Mouse (Mus musculus) lung, adult 2 months (tissue): ENCODE measurements around the gene Dusp15. TPM values are rescaled to one million over a fixed set of nuclear protein-coding genes. Genes with fewer than 3 reads are reported as not detected.

ENCODE experiments used
- DNase-seq: peaks from one replicate; pipeline ENCODE4 v3.0.0; 2022
- H3K4me1 ChIP-seq: fragments of 200-500 bp; 2 replicates; pipeline ENCODE4 v1.6.1; 2011; ENCODE audit warnings: low read length; ENCODE audit not compliant: control insufficient read depth, insufficient read depth
- H3K4me3 ChIP-seq: fragments of 200-500 bp; replicated peaks from 2 replicates; pipeline ENCODE3; 2011; ENCODE audit warnings: low read depth, mild to moderate bottlenecking, control low read depth, low read length; ENCODE audit errors: extremely low read depth
- CTCF ChIP-seq: fragments of 200-500 bp; IDR thresholded peaks from 2 replicates; pipeline ENCODE4 v1.5.1; 2011; ENCODE audit warnings: mild to moderate bottlenecking, low read length, control low read depth; ENCODE audit not compliant: insufficient read depth
- POLR2A ChIP-seq: fragments of 200-500 bp; IDR thresholded peaks from 2 replicates; pipeline ENCODE4 v1.6.1; 2011; ENCODE audit warnings: low read depth, mild to moderate bottlenecking, control low read depth, low read length, borderline replicate concordance; ENCODE audit errors: extremely low read depth
- WGBS: fragments of 180-500 bp; shearing (Covaris S2); methylation state at CpG from one replicate; pipeline ENCODE4 v1.1.7; 2018; 5-methylcytosine and 5-hydroxymethylcytosine counted together
- polyA plus RNA-seq: library from polyadenylated mRNA; depleted of rRNA; stranded (reverse); fragments of >200 nt; gene quantifications from 2 replicates; pipeline ENCODE4 v1.2.3, GENCODE M21; 2012; rRNA removed

Dusp15 gene
- polyA plus RNA-seq, 1 experiment = 0.60 TPM

DNA sequence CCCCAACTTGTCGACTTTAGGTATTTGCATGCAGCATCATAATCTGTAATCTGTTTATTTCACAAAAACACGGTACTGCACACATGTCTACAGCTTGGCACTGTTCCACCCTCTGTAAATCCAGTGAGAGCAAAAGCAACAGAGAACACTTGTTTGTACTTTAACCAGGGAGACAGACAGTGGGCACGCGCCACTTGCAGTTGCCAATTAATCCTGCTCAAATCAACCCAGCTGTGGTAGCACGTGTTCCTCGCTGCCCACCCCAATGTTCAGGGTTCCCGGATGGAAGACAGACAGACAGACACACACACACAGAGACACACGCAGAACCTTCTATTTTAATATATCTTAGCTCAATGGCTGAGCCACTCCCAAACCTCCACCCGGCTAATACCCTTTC lies 55.7 kb downstream of the Dusp15 start:
- DNase-seq = no peak
- Histone ChIP-seq H3K4me3 (no peak overlapping the region), H3K4me1 (no peaks in the 10 kb centered on the region)
- TF ChIP-seq POLR2A = no peak
- no peak for TF ChIP-seq CTCF
- WGBS = 88% methylated on average over 9 of the region's 9 CpGs

Other genes starting within 250 kb of the Dusp15 start
- 323 and 438 TPM in 2 replicates for gene Id1, start 215.4 kb downstream of the Dusp15 start, polyA plus RNA-seq
- gene Cox4i2, start 197.5 kb downstream of the Dusp15 start, polyA plus RNA-seq = 84.7 and 90.1 TPM in 2 replicates
- gene Bcl2l1, start 120.0 kb downstream of the Dusp15 start, polyA plus RNA-seq = 113 and 118 TPM in 2 replicates
- 0.63 and 0.77 TPM in 2 replicates for gene Tpx2, start 103.7 kb downstream of the Dusp15 start, polyA plus RNA-seq
- gene Mylk2, start 40.3 kb downstream of the Dusp15 start, polyA plus RNA-seq = 0.29 and 3.9 TPM in 2 replicates
- gene Foxs1, start 18.5 kb downstream of the Dusp15 start, polyA plus RNA-seq = 11.1 and 12.9 TPM in 2 replicates
- 3.4 and 3.8 TPM in 2 replicates for gene Ttll9, start 10.8 kb upstream of the Dusp15 start, polyA plus RNA-seq
- gene Pdrg1, start 63.7 kb upstream of the Dusp15 start, polyA plus RNA-seq = 39.9 and 61.9 TPM in 2 replicates
- 0.03 TPM in 1 of 2 replicates, not detected in the other for gene Xkr7, start 80.2 kb upstream of the Dusp15 start, polyA plus RNA-seq
- 164 and 177 TPM in 2 replicates for gene Ccm2l, start 114.3 kb upstream of the Dusp15 start, polyA plus RNA-seq
- gene Hck, start 156.8 kb upstream of the Dusp15 start, polyA plus RNA-seq = 45.0 and 52.8 TPM in 2 replicates
- 32.7 and 45.8 TPM in 2 replicates for gene Tm9sf4, start 209.6 kb upstream of the Dusp15 start, polyA plus RNA-seq